Mouse (Mus musculus) lung, postnatal 0 days (tissue): Measurements from ENCODE around the gene Gtf2a2.

Experiments
- CTCF ChIP-seq: IDR thresholded peaks from 2 replicates; pipeline ENCODE4 v1.5.1; 2016; ENCODE audit warnings: antibody characterized with exemption, mild to moderate bottlenecking
- EP300 ChIP-seq: IDR thresholded peaks from 2 replicates; pipeline ENCODE4 v1.6.1; 2016; ENCODE audit warnings: antibody characterized with exemption, mild to moderate bottlenecking, control low read depth

DNA sequence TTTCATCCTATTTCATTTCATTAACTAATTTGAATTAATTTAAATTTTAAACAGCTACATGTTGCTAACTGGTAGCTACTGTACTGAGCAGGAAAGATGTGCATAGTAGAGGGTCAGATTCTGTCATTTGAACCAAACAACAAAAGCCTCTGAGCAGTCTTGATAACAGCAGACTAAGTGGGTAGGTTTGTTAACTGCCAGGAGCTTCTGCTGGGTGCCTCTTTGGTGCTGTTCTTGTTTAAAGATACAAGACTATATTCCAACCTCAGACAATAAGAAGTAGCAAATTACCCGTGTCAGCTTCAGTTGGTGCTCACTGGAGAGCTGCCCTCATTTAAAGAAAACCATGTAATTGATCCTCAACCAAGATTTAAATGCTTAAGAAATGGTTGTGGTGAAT lies 9.3 kb downstream of the Gtf2a2 start:
- TF ChIP-seq CTCF: no peak
- no peak for TF ChIP-seq EP300
